Mouse (Mus musculus) lung, embryonic 16.5 days (tissue): Measurements from ENCODE around the gene Megf11. TPM values are rescaled to one million over a fixed set of nuclear protein-coding genes. Genes with fewer than 3 reads are reported as not detected.
A peak's percentile ranks its signal among the peaks of the same experiment; 100 is the strongest.

Source experiments
- ATAC-seq: fragments of 200-750 bp; cut with Nextera tagmentation; 2 replicates; pipeline ENCODE4 v1.8.0; 2017; ENCODE audit warnings: low read depth, mild to moderate bottlenecking, moderate library complexity
- H3K27ac ChIP-seq: fragments of 300-500 bp; sonication (generic); 2 replicates; pipeline ENCODE4 v1.5.1; 2014; ENCODE audit warnings: mild to moderate bottlenecking, control low read depth, low read length
- H3K27me3 ChIP-seq: fragments of 300-500 bp; sonication (generic); 2 replicates; pipeline ENCODE4 v1.6.1; 2014; ENCODE audit warnings: low read depth, low read length, mixed read lengths; ENCODE audit not compliant: control insufficient read depth, insufficient read depth
- H3K36me3 ChIP-seq: fragments of 300-500 bp; sonication (generic); 2 replicates; pipeline ENCODE4 v1.6.1; 2014; ENCODE audit warnings: low read length; ENCODE audit not compliant: control insufficient read depth, insufficient read depth
- H3K4me1 ChIP-seq: fragments of 300-500 bp; sonication (generic); replicated peaks from 2 replicates; pipeline ENCODE4 v1.6.1; 2014; ENCODE audit warnings: low read length, mixed read lengths; ENCODE audit not compliant: control insufficient read depth, insufficient read depth
- H3K4me2 ChIP-seq: fragments of 300-500 bp; sonication (generic); 2 replicates; pipeline ENCODE4 v1.6.1; 2014; ENCODE audit warnings: low read depth, low read length, control low read depth
- H3K4me3 ChIP-seq: fragments of 300-500 bp; sonication (generic); 2 replicates; pipeline ENCODE4 v1.5.1; 2014; ENCODE audit warnings: mild to moderate bottlenecking, low read length, control low read depth
- H3K9ac ChIP-seq: fragments of 300-500 bp; sonication (generic); 2 replicates; pipeline ENCODE4 v1.6.1; 2014; ENCODE audit warnings: low read length, control low read depth
- H3K9me3 ChIP-seq: fragments of 300-500 bp; sonication (generic); 2 replicates; pipeline ENCODE4 v1.6.1; 2016; ENCODE audit warnings: low read length; ENCODE audit not compliant: control insufficient read depth
- WGBS: fragments of 180-500 bp; shearing (Covaris S2); extraction: QIAGEN DNeasy Blood & Tissue Kit; methylation state at CpG from one replicate; pipeline ENCODE4 v1.1.7; 2014; 5-methylcytosine and 5-hydroxymethylcytosine counted together
- polyA plus RNA-seq: library from polyadenylated mRNA; unstranded; fragments of >200 nt; fragmentation: Nextera tagmentation; extraction: Ambion mirVana; gene quantifications from 2 replicates; pipeline ENCODE4 v1.2.1, GENCODE M21; 2015

Gene Megf11
- polyA plus RNA-seq = 1.2 and 1.3 TPM in 2 replicates

DNA sequence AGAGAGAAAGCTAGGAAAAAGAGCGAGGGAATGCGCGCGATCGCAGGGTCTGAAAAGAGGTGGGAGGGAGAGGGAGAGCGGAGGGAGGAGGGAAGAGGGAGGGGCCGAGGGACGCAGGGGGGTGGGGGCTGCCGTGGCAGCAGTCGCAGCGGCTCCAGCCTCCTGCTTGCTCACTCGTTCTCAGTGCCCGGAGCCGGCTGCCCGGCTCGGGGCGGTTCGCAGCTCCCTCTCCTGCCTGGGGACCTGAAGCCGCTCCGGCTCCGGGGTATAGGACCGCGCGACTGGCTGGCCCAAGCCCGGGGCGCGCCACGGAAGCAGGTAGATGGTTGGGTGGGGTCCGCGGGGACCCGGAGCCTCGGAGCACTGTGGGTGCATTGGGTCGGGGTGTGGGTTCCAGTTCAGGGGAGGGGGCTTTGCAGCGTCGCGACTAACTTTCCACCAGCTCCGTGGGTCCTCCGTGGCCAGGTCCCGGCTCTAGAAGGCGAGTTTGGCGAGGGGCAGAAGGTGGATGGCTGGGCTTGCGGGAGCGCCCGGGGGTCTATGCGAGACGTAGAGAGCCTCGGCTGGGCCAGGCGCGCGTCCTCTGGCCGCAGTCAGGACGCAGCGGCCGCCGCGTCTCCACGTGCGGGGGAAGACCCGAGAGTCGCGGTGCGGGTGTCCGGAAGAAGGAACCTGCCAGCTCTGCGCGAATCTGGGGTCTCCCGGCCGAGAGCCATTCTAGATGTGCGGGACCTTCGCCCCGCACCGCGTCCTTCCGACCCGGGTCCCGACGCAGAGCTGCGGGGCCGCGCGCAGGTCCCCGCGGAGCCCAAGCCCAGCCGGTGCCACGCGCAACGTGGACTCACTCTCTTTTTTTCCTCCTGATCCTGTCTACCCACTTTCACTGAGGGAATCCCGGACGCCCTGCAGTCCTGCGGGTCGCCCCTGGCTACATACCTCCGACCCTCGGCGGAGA, at the start of gene Megf11:
Gene Megf11, plus strand, starts transcription at position 116 of the 955 bp plus-strand sequence.
- WGBS = under 1% methylated on average over 72 of the region's 93 CpGs
- peak within 1 kb of the TSS; percentile 100 for H3K4me2 ChIP-seq
- peaks cover 29% of the 10 kb centered on the region for H3K4me1 ChIP-seq
- H3K9ac ChIP-seq = peak within 1 kb of the TSS; percentile 61
- peak within 1 kb of the TSS; percentile 62 for H3K4me3 ChIP-seq
- peak; percentile 63 for ATAC-seq
- H3K36me3 ChIP-seq = no peaks in the 10 kb centered on the region
- peaks cover 46% of the 10 kb centered on the region for H3K27me3 ChIP-seq
- no peak within 1 kb of the TSS for H3K27ac ChIP-seq
- no peaks in the 10 kb centered on the region for H3K9me3 ChIP-seq

GRCm38 (mm10) chr9:64335825-64336224, 49.6 kb upstream of the Megf11 start:
- 83% methylated on average over 6 of the region's 6 CpGs for WGBS
- Histone ChIP-seq H3K27ac (no peak overlapping the region), H3K9me3 (no peaks in the 10 kb centered on the region), H3K9ac (no peak overlapping the region), H3K4me2 (no peak overlapping the region), H3K36me3 (peaks cover 4% of the 10 kb centered on the region; the same call in 1 of the 2 replicates), H3K27me3 (no peaks in the 10 kb centered on the region), H3K4me1 (peaks cover 8% of the 10 kb centered on the region), H3K4me3 (no peak overlapping the region)
- ATAC-seq = no peak

DNA sequence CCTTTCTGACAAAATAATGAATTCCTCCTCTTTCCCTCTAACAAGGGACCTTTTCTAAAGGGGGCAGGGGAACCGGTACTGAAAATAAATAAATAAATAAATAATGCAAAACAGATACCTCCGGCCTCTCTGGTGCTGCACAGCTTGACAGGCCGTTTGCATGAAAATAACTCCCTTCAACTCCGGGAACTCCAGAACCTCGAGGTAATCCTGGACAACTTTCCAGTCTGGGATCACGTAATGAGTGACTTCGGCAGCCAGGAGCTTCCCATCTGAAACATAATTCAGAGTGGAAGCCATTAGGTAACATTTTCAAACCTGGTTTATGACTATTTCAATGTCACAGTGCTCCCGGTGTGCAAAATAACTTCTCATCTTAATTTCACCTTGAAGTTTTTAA, 46.1 kb upstream of the Megf11 start:
- peak overlapping the region; percentile 83; the same call in 1 of the 2 replicates for H3K4me3 ChIP-seq
- no peak for ATAC-seq
- H3K9me3 ChIP-seq = no peaks in the 10 kb centered on the region
- no peak overlapping the region for H3K27ac ChIP-seq
- peaks cover 16% of the 10 kb centered on the region for H3K4me1 ChIP-seq
- peak overlapping the region; percentile 100 for H3K9ac ChIP-seq
- H3K27me3 ChIP-seq = no peaks in the 10 kb centered on the region
- H3K36me3 ChIP-seq = peaks cover 4% of the 10 kb centered on the region; the same call in 1 of the 2 replicates
- 56% methylated on average over 8 of the region's 8 CpGs for WGBS
- peak overlapping the region; percentile 84; the same call in 1 of the 2 replicates for H3K4me2 ChIP-seq

DNA sequence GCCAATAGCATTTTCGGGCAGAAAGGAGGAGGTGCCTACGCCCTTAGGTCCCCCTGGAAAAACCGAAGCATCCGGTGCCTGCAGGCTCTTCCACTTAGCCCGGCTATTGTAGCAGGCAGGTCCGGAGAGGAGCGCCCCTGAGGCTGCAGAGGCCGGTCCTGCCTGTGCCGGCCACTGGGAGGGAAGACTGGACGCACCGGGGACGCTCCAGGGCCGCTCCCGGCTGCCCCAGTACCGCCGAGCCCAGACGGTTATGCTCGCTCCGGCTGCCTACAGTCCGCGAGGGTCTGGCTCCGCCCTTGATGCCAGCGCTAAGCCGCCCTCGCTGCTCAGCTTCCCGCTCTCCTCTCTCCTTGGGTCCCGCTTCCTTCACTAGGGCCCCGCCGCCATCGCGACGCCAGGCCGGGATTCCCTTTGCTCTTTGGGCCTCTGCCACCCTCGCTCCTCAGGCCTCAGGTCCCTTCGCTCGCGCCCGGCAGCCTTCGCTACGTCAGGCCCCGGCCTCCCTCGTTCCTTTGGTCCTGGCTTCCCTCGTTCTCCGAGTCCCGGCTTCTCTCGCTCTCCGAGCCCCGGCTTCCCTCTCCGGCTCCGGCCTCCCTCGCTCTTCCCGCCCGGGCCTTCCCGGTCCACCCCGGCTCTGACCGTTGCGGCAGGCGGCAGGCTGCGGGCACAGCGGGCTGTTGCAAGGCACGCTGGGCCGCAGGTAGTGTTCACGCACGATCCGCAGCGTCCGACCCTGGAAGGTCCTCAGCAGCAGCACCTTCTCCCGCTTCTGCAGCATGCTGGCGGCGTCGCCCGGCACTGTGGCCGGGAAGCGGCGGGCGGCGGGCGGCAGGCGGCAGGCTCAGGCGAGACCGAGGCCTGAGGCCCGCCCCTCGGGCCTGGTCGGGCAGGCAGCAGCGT, 44.8 kb upstream of the Megf11 start:
- peak overlapping the region; percentile 98 for H3K27ac ChIP-seq
- ATAC-seq = peak; percentile 94
- peaks cover 16% of the 10 kb centered on the region for H3K4me1 ChIP-seq
- no peaks in the 10 kb centered on the region for H3K9me3 ChIP-seq
- peaks cover 4% of the 10 kb centered on the region; the same call in 1 of the 2 replicates for H3K36me3 ChIP-seq
- H3K4me3 ChIP-seq = peak overlapping the region; percentile 83
- WGBS = under 1% methylated on average over 83 of the region's 85 CpGs
- peak overlapping the region; percentile 100 for H3K9ac ChIP-seq
- peak overlapping the region; percentile 84 for H3K4me2 ChIP-seq
- H3K27me3 ChIP-seq = no peaks in the 10 kb centered on the region

GRCm38 (mm10) chr9:64341254-64341566, 44.2 kb upstream of the Megf11 start, which contains the start of gene Dis3l:
Gene Dis3l, minus strand, starts transcription at chr9:64341288.
- peaks cover 4% of the 10 kb centered on the region; the same call in 1 of the 2 replicates for H3K36me3 ChIP-seq
- peak within 1 kb of the TSS; percentile 83 for H3K4me3 ChIP-seq
- no peaks in the 10 kb centered on the region for H3K9me3 ChIP-seq
- no peaks in the 10 kb centered on the region for H3K27me3 ChIP-seq
- peak within 1 kb of the TSS; percentile 84 for H3K4me2 ChIP-seq
- peak within 1 kb of the TSS; percentile 100 for H3K9ac ChIP-seq
- WGBS = 6% methylated on average over 16 of the region's 16 CpGs
- peaks cover 16% of the 10 kb centered on the region for H3K4me1 ChIP-seq
- ATAC-seq = no peak
- H3K27ac ChIP-seq = peak within 1 kb of the TSS; percentile 98

DNA sequence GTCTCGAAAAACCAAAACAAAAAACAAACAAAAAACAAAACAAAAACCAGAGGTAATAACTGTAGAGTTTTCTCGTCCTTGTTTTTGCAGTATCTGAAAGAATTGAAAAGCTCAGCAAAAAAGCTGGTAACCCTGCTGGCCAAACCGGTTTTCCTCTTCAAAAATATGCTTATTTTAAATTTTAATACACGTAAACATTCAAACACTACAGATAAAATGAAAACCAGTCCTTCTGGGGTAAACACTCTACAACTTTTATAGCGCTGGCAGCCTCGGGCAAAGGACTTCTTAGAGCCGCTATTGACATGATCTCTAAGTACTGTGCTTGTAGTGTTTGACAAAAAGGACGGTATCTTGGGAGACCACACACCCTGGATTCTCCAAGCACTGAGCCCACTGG, 43.8 kb upstream of the Megf11 start:
- Histone ChIP-seq H3K4me3 (peak overlapping the region; percentile 83), H3K9me3 (no peaks in the 10 kb centered on the region), H3K9ac (peak overlapping the region; percentile 100; the same call in 1 of the 2 replicates), H3K27me3 (no peaks in the 10 kb centered on the region), H3K36me3 (peaks cover 4% of the 10 kb centered on the region; the same call in 1 of the 2 replicates), H3K4me1 (peaks cover 16% of the 10 kb centered on the region), H3K4me2 (peak overlapping the region; percentile 84), H3K27ac (peak overlapping the region; percentile 98; the same call in 1 of the 2 replicates)
- no peak for ATAC-seq
- WGBS = 57% methylated on average over 8 of the region's 8 CpGs

GRCm38 (mm10) chr9:64343656-64344055, 41.8 kb upstream of the Megf11 start:
- H3K4me3 ChIP-seq = no peak overlapping the region
- no peak overlapping the region for H3K27ac ChIP-seq
- 85% methylated on average over 2 of the region's 2 CpGs for WGBS
- no peak for ATAC-seq
- H3K36me3 ChIP-seq = no peaks in the 10 kb centered on the region
- no peak overlapping the region for H3K9ac ChIP-seq
- H3K9me3 ChIP-seq = no peaks in the 10 kb centered on the region
- no peaks in the 10 kb centered on the region for H3K27me3 ChIP-seq
- H3K4me2 ChIP-seq = no peak overlapping the region
- peaks cover 16% of the 10 kb centered on the region for H3K4me1 ChIP-seq

DNA sequence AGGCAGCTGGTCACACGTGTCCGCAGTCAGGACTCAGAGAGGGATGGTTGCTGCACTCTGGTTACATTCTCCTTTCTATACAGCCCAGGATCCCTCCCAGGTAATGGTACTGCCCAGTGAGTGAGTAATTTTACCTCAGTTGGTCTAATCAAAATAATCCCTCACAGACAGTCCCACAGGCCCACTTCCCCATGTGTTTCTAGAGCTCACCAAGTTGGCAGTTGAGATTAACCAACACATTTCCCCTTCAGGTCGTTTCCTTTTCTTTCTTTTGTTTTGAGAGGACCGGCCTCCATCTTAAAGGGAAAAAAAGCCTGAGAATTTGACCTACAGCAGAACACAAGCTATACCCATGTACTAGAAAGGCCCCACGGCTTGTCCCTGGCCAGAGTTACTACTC, 39.5 kb upstream of the Megf11 start:
- peaks cover 7% of the 10 kb centered on the region for H3K4me1 ChIP-seq
- 56% methylated on average over 5 of the region's 5 CpGs for WGBS
- H3K27ac ChIP-seq = no peak overlapping the region
- H3K4me2 ChIP-seq = no peak overlapping the region
- no peaks in the 10 kb centered on the region for H3K36me3 ChIP-seq
- ATAC-seq = no peak
- no peak overlapping the region for H3K9ac ChIP-seq
- H3K9me3 ChIP-seq = no peaks in the 10 kb centered on the region
- no peak overlapping the region for H3K4me3 ChIP-seq
- H3K27me3 ChIP-seq = no peaks in the 10 kb centered on the region
